Mouse (Mus musculus) neural tube, embryonic 10.5 days (tissue): Measurements from ENCODE around the gene Trpv4.

Source experiments
- DNase-seq: peaks from one replicate; pipeline ENCODE4 v3.0.0-alpha.2; 2017; ENCODE audit warnings: low spot score; ENCODE audit errors: extremely low spot score

The Trpv4 gene

GRCm38 (mm10) chr5:114590043-114590913, 67.9 kb downstream of the Trpv4 start:
- DNase-seq: no peak

- no peak for DNase-seq
These were observed 68.8 kb downstream of the Trpv4 start for GRCm38 (mm10) chr5:114589454-114589853.

GRCm38 (mm10) chr5:114589026-114589425, 69.2 kb downstream of the Trpv4 start:
- DNase-seq: no peak

GRCm38 (mm10) chr5:114588416-114588815, 69.8 kb downstream of the Trpv4 start:
- no peak for DNase-seq

GRCm38 (mm10) chr5:114587908-114588307, 70.3 kb downstream of the Trpv4 start:
- peak; percentile 73 for DNase-seq

- DNase-seq: no peak
These were observed 72.5 kb downstream of the Trpv4 start for GRCm38 (mm10) chr5:114585682-114586081.

GRCm38 (mm10) chr5:114584293-114585104, 73.7 kb downstream of the Trpv4 start:
- DNase-seq: no peak

- no peak for DNase-seq
These were observed 74.6 kb downstream of the Trpv4 start for GRCm38 (mm10) chr5:114583490-114584175.

- DNase-seq: no peak
These were observed 75.2 kb downstream of the Trpv4 start for GRCm38 (mm10) chr5:114583046-114583445.

- DNase-seq: no peak
These were observed 76.7 kb downstream of the Trpv4 start for GRCm38 (mm10) chr5:114581486-114581885.

GRCm38 (mm10) chr5:114579714-114580357, 78.4 kb downstream of the Trpv4 start:
- no peak for DNase-seq

GRCm38 (mm10) chr5:114578361-114578760, 79.9 kb downstream of the Trpv4 start:
- no peak for DNase-seq

- no peak for DNase-seq
These were observed 82.1 kb downstream of the Trpv4 start for GRCm38 (mm10) chr5:114575986-114576605.

- DNase-seq: no peak
These were observed 82.7 kb downstream of the Trpv4 start for GRCm38 (mm10) chr5:114575530-114575929.

- no peak for DNase-seq
These were observed 83.2 kb downstream of the Trpv4 start for GRCm38 (mm10) chr5:114575010-114575409.

GRCm38 (mm10) chr5:114573920-114574628, 84.1 kb downstream of the Trpv4 start:
- DNase-seq: no peak

GRCm38 (mm10) chr5:114572997-114573396, 85.2 kb downstream of the Trpv4 start:
- peak; percentile 49 for DNase-seq
